Mouse (Mus musculus) stomach, embryonic 14.5 days (tissue): ENCODE data around the gene Myo15b. TPM values are rescaled to one million over a fixed set of nuclear protein-coding genes. Genes with fewer than 3 reads are reported as not detected.

Experiments
- ATAC-seq: fragments of 200-750 bp; cut with Nextera tagmentation; 2 replicates; pipeline ENCODE4 v1.8.0; 2017; ENCODE audit warnings: low read depth, moderate TSS enrichment; ENCODE audit not compliant: insufficient number of reproducible peaks, insufficient read depth, low FRiP score
- H3K27ac ChIP-seq: fragments of 300-500 bp; sonication (generic); 2 replicates; pipeline ENCODE4 v1.5.1; 2014; ENCODE audit warnings: mild to moderate bottlenecking, low read length, moderate library complexity, mixed read lengths
- H3K27me3 ChIP-seq: fragments of 300-500 bp; sonication (generic); 2 replicates; pipeline ENCODE4 v1.6.1; 2014; ENCODE audit warnings: low read length, control low read depth, mixed read lengths; ENCODE audit not compliant: control insufficient read depth, insufficient read depth
- H3K36me3 ChIP-seq: fragments of 300-500 bp; sonication (generic); 2 replicates; pipeline ENCODE4 v1.6.1; 2014; ENCODE audit warnings: mild to moderate bottlenecking, control low read depth, low read length, moderate library complexity, mixed read lengths; ENCODE audit not compliant: control insufficient read depth, insufficient read depth
- H3K4me1 ChIP-seq: fragments of 300-500 bp; sonication (generic); 2 replicates; pipeline ENCODE4 v1.6.1; 2014; ENCODE audit warnings: low read length, control low read depth, mixed read lengths; ENCODE audit not compliant: control insufficient read depth, insufficient read depth
- H3K4me2 ChIP-seq: fragments of 300-500 bp; sonication (generic); replicated peaks from 2 replicates; pipeline ENCODE4 v1.6.1; 2014; ENCODE audit warnings: low read depth, low read length, control low read depth
- H3K4me3 ChIP-seq: fragments of 300-500 bp; sonication (generic); 2 replicates; pipeline ENCODE4 v1.5.1; 2014; ENCODE audit warnings: low read depth, low read length, control low read depth
- H3K9ac ChIP-seq: fragments of 300-500 bp; sonication (generic); replicated peaks from 2 replicates; pipeline ENCODE4 v1.6.1; 2014; ENCODE audit warnings: low read depth, mild to moderate bottlenecking, control low read depth, low read length, moderate library complexity, mixed read lengths
- H3K9me3 ChIP-seq: fragments of 300-500 bp; sonication (generic); 2 replicates; pipeline ENCODE4 v1.6.1; 2016; ENCODE audit warnings: low read depth, low read length, control low read depth; ENCODE audit not compliant: control insufficient read depth
- WGBS: fragments of 180-500 bp; shearing (Covaris S2); extraction: QIAGEN DNeasy Blood & Tissue Kit; methylation state at CpG from one replicate; pipeline ENCODE4 v1.1.7; 2014; 5-methylcytosine and 5-hydroxymethylcytosine counted together
- polyA plus RNA-seq: library from polyadenylated mRNA; unstranded; fragments of >200 nt; fragmentation: Nextera tagmentation; extraction: Ambion mirVana; gene quantifications from 2 replicates; pipeline ENCODE4 v1.2.1, GENCODE M21; 2014

The Myo15b gene
- polyA plus RNA-seq, 1 experiment from 2014 or later: 3.1 TPM

- WGBS: 71% methylated on average over 6 of the region's 6 CpGs
- no peak for ATAC-seq
- no peak overlapping the region for H3K4me3 ChIP-seq
- no peaks in the 10 kb centered on the region for H3K9me3 ChIP-seq
- H3K27ac ChIP-seq: peak overlapping the region; percentile 79; the same call in 1 of the 2 replicates
- H3K27me3 ChIP-seq: no peaks in the 10 kb centered on the region
- H3K4me2 ChIP-seq: no peak overlapping the region
- peaks cover 44% of the 10 kb centered on the region for H3K4me1 ChIP-seq
- H3K9ac ChIP-seq: no peak overlapping the region
- no peaks in the 10 kb centered on the region for H3K36me3 ChIP-seq
Observed at GRCm38 (mm10) chr11:115834033-115834432, 24.2 kb upstream of the Myo15b start.

DNA sequence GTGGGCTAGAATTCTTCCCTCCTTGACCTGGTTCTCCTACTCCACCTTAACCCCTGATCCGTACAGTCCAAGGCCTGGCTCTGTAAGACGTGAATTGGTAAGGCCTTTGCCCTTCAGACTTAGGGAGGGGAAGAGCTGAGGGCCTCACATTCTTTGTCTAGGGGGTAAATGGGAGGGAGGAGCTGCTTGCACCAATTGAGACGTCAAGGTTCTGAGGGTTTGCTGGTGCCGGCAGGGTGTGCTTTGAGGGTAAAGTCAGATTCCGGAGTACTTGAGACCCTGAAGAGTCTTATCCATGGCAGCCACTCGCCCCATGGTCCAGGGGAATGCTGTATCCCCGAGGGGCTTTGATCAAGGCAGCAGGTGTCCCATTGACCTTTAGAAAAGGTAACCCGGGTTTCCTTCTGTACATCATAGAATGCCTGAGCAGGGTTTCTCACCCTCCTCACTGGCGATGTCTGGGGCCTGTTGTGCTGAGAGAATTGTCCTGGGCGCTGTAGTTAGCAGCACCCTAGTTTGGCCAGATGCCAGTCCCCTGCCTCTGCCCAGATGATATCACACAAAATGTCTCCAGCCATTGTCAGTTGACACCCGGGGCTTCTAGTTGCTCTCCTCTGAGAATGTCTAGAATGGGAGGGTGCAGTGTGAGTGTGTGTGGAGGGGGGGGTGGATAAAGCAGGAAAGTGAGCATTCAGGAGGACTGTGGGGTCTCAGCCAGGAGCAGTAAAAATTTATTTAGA, 21.4 kb upstream of the Myo15b start:
- WGBS: 43% methylated on average over 11 of the region's 11 CpGs
- peaks cover 38% of the 10 kb centered on the region for H3K4me1 ChIP-seq
- H3K27ac ChIP-seq: peak overlapping the region; percentile 55; the same call in 1 of the 2 replicates
- no peaks in the 10 kb centered on the region for H3K27me3 ChIP-seq
- H3K4me2 ChIP-seq: no peak overlapping the region
- no peak overlapping the region for H3K4me3 ChIP-seq
- H3K9ac ChIP-seq: no peak overlapping the region
- no peaks in the 10 kb centered on the region for H3K9me3 ChIP-seq
- no peak for ATAC-seq
- H3K36me3 ChIP-seq: no peaks in the 10 kb centered on the region

DNA sequence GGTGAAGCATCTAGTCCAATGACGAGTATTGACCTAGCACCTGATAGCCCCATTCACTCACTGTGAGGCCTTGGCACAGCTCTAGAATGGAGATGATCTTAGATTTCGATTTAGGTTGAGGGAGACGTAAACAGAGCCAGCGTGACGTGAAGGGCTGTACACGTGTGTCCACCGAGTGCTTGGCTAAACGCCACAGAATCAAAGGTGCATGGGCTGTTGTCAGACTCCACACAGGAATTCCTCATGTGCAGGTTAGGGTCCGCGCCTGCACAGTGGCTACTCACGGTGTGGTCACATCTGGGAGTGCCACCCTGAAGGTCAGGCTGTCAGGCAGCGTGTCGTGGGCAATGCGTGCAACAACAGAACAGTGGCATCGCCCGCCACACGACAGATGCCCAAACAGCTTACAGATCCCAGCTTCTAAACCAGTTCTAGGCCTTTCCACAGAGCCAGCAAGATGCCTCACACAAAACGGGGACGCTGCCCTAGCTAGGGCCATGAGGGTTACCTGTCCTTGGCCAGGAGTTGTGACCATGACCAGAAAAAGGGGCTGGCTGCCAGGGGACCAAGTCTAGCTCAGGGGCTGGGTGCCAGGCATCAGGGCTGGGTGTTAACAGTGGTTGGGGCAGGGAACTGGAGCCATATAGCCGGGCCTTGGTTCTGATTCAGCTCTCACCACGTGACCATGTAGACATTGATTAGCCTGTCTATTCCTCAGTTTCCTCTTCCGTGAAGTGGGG, 20.4 kb upstream of the Myo15b start:
- no peaks in the 10 kb centered on the region for H3K36me3 ChIP-seq
- H3K4me1 ChIP-seq: peaks cover 41% of the 10 kb centered on the region
- WGBS: 87% methylated on average over 22 of the region's 22 CpGs
- H3K9ac ChIP-seq: no peak overlapping the region
- H3K27ac ChIP-seq: peak overlapping the region; percentile 87; the same call in 1 of the 2 replicates
- no peaks in the 10 kb centered on the region for H3K27me3 ChIP-seq
- H3K9me3 ChIP-seq: no peaks in the 10 kb centered on the region
- no peak overlapping the region for H3K4me3 ChIP-seq
- no peak for ATAC-seq
- no peak overlapping the region for H3K4me2 ChIP-seq

DNA sequence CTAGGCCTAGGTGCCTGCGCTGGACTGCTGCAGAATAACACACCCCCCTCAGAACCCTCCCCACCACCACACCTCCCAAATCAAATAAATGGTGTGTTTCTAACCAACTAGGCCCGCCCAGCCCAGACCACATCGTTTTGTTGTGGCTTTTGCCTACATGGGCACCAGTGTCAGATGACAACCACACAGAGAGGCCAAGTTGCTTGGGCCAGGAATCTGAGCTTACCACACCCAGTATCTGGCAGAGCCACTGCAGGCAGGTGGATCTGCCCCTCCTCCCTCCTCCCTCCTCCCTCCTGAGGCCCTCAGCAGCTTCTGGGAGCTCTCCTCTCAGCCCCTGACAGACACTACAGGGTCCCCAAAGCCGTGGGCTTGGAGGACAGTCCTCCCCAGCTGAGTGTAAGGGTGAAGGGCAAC, 19.3 kb upstream of the Myo15b start:
- Histone ChIP-seq H3K27me3 (no peaks in the 10 kb centered on the region), H3K4me1 (peaks cover 43% of the 10 kb centered on the region), H3K4me3 (no peak overlapping the region), H3K36me3 (no peaks in the 10 kb centered on the region), H3K9me3 (no peaks in the 10 kb centered on the region), H3K27ac (peak overlapping the region; percentile 87), H3K9ac (no peak overlapping the region), H3K4me2 (0 out of 2 replicates have a peak overlapping the region, but pooled peaks have one; percentile 7)
- 40% methylated on average over 4 of the region's 4 CpGs for WGBS
- ATAC-seq: peak; percentile 60

- ATAC-seq: no peak
- Histone ChIP-seq H3K27ac (peak overlapping the region; percentile 87), H3K4me1 (peaks cover 42% of the 10 kb centered on the region), H3K9me3 (no peaks in the 10 kb centered on the region), H3K4me3 (no peak overlapping the region), H3K36me3 (no peaks in the 10 kb centered on the region), H3K4me2 (0 out of 2 replicates have a peak overlapping the region, but pooled peaks have one; percentile 7), H3K27me3 (no peaks in the 10 kb centered on the region), H3K9ac (no peak overlapping the region)
- WGBS: 54% methylated on average over 3 of the region's 3 CpGs
Observed at GRCm38 (mm10) chr11:115839732-115840131, 18.5 kb upstream of the Myo15b start.

- Histone ChIP-seq H3K4me3 (no peak overlapping the region), H3K9me3 (no peaks in the 10 kb centered on the region), H3K27ac (no peak overlapping the region), H3K27me3 (no peaks in the 10 kb centered on the region), H3K9ac (no peak overlapping the region), H3K4me2 (no peak overlapping the region), H3K4me1 (peaks cover 40% of the 10 kb centered on the region), H3K36me3 (peaks cover 7% of the 10 kb centered on the region; the same call in 1 of the 2 replicates)
- 88% methylated on average over 6 of the region's 6 CpGs for WGBS
- no peak for ATAC-seq
Observed at GRCm38 (mm10) chr11:115841044-115841443, 17.2 kb upstream of the Myo15b start.

DNA sequence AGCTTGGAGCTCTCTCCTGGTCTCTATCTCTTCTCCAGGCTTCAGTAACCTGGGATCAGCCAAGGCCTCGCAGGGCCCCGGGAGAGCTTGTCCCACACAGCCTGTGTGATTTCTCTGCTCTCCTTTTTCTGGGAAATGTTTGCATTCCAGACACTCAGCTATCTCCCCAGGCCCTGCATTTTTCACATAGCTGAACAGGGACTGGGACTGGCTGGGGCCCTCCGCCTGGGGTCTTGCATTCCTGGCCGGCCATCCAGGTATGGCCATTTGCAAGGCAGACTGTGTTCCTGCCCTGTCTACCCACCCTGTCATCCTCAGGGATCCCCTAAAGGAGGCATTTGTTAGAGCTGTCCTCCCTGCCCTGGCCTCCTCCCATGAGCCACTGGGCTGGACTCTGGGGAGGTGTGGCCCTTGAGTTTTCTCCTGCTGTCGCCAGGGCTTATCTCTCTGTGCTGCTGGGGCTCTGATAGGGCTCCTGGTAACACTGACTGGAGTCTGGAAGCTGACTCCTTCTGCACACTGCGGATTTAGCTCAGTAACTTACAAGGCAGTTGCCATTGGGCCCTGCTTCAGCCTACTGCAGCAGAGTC, 16.1 kb upstream of the Myo15b start:
- peaks cover 7% of the 10 kb centered on the region; the same call in 1 of the 2 replicates for H3K36me3 ChIP-seq
- no peaks in the 10 kb centered on the region for H3K9me3 ChIP-seq
- H3K4me1 ChIP-seq: peaks cover 40% of the 10 kb centered on the region
- H3K9ac ChIP-seq: no peak overlapping the region
- peak; percentile 70 for ATAC-seq
- 10% methylated on average over 6 of the region's 6 CpGs for WGBS
- H3K27ac ChIP-seq: peak overlapping the region; percentile 88
- no peaks in the 10 kb centered on the region for H3K27me3 ChIP-seq
- no peak overlapping the region for H3K4me2 ChIP-seq
- no peak overlapping the region for H3K4me3 ChIP-seq

DNA sequence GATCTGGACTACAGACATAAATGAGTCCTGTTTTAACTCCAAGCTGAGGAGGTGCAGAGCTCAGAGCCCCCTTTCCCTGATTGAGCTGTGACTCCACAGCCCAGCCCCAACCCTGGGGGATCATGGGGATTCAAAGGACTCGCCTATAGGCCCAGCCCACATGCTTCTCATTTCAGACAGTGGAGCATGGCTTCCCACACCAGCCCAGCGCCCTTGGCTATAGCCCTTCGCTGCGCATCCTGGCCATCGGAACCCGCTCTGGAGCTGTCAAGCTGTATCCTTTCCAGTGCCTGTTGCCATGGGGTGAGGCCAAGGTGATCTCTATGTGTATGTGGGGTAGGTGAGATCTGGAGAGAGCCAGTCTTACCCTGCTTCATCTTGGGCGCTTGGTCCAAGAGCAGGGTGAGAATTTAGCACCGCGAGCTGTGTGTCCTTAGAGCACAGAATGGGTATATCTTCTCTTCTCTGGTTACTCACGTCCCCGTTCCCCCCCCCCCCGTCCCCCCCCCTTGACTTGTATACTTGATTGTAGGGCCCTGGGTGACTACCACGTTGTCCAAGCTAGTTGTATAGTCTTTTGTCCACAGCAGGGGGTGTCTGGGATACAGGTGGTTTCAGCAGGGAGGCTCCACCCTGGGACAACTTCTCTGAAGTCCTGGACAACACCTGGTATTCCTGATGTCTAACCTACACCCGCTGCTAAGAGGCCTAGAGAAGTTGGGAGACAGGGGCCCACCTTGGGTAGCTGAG, 14.9 kb upstream of the Myo15b start:
- no peak for ATAC-seq
- H3K9me3 ChIP-seq: no peaks in the 10 kb centered on the region
- no peak overlapping the region for H3K4me2 ChIP-seq
- peaks cover 35% of the 10 kb centered on the region for H3K4me1 ChIP-seq
- 82% methylated on average over 11 of the region's 14 CpGs for WGBS
- no peak overlapping the region for H3K9ac ChIP-seq
- no peaks in the 10 kb centered on the region for H3K27me3 ChIP-seq
- H3K36me3 ChIP-seq: peaks cover 7% of the 10 kb centered on the region; the same call in 1 of the 2 replicates
- no peak overlapping the region for H3K4me3 ChIP-seq
- H3K27ac ChIP-seq: peak overlapping the region; percentile 88; the same call in 1 of the 2 replicates
